Mouse (Mus musculus): ENCODE measurements around the gene Grb7.

The Grb7 gene

DNA sequence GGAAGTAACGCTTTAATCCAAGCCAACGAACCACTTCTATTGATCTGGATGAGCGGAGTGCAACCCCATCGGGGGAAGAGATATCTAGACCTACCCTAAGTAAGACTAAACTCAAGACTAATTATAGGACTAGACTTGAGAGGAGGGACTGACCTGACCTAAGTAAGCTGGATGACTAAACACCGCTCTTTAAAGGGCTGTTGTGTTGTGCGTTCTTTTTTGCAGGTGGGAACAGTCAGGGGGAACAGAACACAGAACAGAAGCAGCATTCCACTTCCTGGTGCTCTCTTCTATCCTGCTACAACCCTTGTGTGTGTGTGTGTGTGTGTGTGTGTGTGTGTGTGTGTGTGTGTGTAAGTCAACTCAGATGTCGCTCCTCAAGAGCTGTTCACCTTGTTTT lies 45.4 kb downstream of the Grb7 start:
- Histone ChIP-seq H3K27me3 (ENCODE audit: control insufficient read depth, insufficient read depth, low read length, poor library complexity, severe bottlenecking) (no peaks in the 10 kb centered on the region), H3K36me3 (ENCODE audit: control insufficient read depth, insufficient read depth, low read length, poor library complexity, severe bottlenecking) (peaks cover 30% of the 10 kb centered on the region)

DNA sequence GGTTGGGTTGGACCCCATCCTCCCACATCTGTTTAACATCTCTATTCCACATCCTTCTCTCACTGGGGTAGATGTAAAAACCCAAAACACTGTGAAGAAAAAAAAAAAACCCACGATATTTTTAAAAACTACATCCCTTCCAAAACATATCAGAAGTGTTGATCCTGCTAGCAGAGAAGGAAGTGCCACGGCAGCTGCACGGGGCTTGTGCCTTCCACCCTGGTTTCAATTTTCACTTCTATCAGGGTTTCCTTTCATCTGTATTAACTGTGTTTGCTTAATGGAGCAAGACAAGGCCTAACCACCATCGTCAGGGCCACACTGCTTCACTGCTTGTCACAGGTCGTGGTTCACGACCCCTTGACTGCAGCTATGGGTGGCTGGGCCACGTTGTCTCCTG lies 46.8 kb downstream of the Grb7 start:
- no peaks in the 10 kb centered on the region for H3K27me3 ChIP-seq (ENCODE audit: control insufficient read depth, insufficient read depth, low read length, poor library complexity, severe bottlenecking)

More for the DNA sequence above, 45.4 kb downstream of the Grb7 start:
- peak; percentile 42 for DNase-seq (ENCODE audit: low read depth, low spot score)

DNA sequence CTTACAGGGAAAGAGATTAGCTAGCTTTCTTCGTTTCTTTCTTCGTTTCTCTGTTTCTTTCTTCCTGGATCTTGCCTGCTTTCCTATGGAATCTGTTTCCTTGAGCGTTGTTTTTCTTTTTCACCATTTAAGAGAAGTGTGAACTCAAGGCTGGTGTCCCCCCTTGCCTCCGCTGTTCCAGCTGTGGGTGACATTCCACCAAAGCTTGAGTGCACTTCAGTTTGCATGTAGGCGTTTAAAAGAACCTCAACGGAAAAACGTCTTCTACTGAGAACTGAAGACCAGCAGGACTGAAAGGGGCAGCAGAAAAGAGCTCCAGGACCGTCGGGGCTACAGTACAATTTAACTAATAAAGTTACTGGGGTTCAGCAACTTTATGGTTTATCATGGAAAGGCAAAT lies 47.2 kb downstream of the Grb7 start:
- Histone ChIP-seq H3K27me3 (ENCODE audit: control insufficient read depth, insufficient read depth, low read length, poor library complexity, severe bottlenecking) (no peaks in the 10 kb centered on the region), H3K36me3 (ENCODE audit: control insufficient read depth, insufficient read depth, low read length, poor library complexity, severe bottlenecking) (peaks cover 29% of the 10 kb centered on the region)
- peak; percentile 61 for DNase-seq (ENCODE audit: low read depth, low spot score)

More for the DNA sequence above, 46.8 kb downstream of the Grb7 start:
- peaks cover 30% of the 10 kb centered on the region for H3K36me3 ChIP-seq (ENCODE audit: control insufficient read depth, insufficient read depth, low read length, poor library complexity, severe bottlenecking)
- DNase-seq (ENCODE audit: low read depth, low spot score): peak; percentile 75

DNA sequence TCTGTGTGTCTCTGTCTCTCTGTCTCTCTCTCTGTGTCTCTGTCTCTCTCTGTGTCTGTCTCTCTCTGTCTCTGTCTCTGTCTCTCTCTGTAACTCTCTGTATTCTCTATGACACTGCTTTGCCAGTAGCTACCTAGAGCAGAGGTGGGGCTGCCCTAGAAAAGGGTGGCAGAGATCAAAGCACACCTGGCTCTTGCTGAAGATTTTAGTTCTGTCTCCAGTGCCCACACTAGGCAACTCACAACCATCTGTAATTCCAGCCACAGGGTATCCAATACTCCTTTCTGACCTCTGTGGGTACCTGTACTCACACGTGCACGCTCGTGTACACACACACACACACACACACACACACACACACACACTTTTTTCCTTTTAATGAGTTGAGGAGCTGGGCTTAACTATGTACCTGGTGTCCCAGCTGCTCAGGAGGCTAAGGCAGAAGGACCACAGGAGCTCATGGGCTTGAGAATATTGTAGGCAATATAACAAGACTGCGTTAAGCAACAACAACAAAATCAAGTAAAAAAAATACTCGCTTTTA lies 49.1 kb downstream of the Grb7 start:
- no peak for DNase-seq (ENCODE audit: low read depth, low spot score)
- Histone ChIP-seq H3K27me3 (ENCODE audit: control insufficient read depth, insufficient read depth, low read length, poor library complexity, severe bottlenecking) (no peaks in the 10 kb centered on the region), H3K36me3 (ENCODE audit: control insufficient read depth, insufficient read depth, low read length, poor library complexity, severe bottlenecking) (peaks cover 13% of the 10 kb centered on the region)

DNA sequence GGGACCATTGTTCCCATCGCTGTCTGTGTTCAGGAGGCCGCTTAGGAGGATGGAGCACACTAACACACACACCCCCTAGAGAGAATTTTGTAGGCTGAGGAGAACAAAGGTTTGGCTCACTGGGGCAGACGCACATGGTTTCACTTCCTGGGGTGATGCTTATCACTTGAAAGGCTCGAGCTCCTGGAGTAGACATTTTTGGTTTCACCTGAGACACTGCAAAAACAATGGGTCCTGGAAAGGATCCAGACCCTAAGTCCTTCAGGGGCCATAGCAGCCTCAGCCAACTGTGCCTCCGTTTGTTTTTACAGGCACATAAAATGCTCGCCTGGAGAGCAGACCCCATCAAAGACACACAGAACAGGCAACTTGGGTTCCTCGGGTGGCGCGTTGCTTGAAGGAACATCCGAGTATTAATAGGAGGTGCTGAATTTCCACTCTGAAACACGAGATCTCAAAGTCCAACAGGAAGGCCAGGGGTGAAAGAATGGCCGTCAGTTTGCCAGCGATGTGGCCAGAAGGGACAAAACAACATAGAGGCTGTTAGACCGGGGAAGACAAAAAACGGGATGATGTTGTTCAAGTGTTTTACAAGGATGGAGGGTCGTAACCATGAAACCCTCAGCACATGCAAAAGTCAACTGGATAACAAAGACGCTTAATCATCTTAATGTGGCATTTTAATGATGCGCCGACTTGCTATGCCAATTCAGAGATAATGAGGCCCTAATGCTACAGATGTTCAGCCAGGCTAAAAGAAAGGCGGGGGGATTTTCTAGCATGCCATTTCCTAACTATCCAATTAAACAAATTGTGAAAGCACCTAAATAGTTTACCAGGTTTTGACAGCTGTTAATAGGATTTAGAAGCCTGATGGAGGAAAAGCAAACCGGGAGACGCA lies 51.4 kb downstream of the Grb7 start:
- Histone ChIP-seq H3K36me3 (ENCODE audit: control insufficient read depth, insufficient read depth, low read length, poor library complexity, severe bottlenecking) (peaks cover 13% of the 10 kb centered on the region), H3K27me3 (ENCODE audit: control insufficient read depth, insufficient read depth, low read length, poor library complexity, severe bottlenecking) (no peaks in the 10 kb centered on the region)
- peak; percentile 69 for DNase-seq (ENCODE audit: low read depth, low spot score)

DNA sequence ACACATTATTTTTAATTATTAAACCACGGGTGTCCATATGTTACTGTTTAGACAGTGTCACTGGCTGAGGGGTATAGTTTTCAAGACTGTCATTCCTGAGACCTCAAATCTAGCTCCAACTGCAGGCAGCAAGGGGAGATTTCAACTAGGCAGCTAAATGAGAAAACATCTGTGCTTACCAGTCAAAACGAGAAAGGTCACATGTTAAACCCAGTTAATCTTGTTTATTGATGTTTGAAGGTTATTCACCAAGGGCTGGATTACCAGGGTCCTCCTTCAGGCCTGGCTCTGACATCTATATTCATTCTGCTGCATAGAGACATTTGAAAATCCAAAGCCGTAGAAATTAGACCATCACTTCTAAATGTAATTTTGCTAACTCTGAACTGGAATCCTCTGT lies 58.7 kb downstream of the Grb7 start:
- DNase-seq (ENCODE audit: low read depth, low spot score): no peak
- Histone ChIP-seq H3K27me3 (ENCODE audit: control insufficient read depth, insufficient read depth, low read length, poor library complexity, severe bottlenecking) (no peaks in the 10 kb centered on the region), H3K36me3 (ENCODE audit: control insufficient read depth, insufficient read depth, low read length, poor library complexity, severe bottlenecking) (peaks cover 22% of the 10 kb centered on the region)

Data from splenic B cell, adult 2 months (primary cell).